In the genomic region with DNA sequence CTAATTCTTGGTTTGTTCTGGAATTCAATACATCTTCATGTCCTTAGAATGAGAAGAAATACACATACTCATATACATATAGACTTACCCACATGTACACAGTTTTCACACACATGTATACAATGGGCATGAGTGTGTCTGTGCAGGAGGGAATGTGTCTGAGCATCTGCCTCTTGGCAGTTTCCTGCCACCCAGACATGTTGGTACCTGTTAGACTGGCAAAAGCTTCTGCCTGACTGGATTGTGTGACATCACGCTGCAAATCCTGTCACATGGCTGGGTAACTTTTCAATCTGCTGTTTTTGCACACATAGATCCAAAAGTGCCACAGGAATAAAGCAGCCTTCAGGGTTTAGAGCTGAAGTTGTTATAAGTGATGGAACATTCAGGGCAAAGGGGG, we compare ENCODE assay signal across 19 mouse cellular contexts.
"Had no signal": no experiment of that assay in that cellular context is flagged by ENCODE, and none has a peak within 500 bp of the region (broad histone marks: within the 10 kb centered on the region; RNA-seq: fewer than 3 reads in every experiment).

No protein-coding gene starts in this region.

- H3K4me1 ChIP-seq: liver, embryonic 15.5 days; megakaryocyte, embryonic 14.5 days; midbrain, embryonic 12.5 days; neural tube, embryonic 12.5 days; stomach, embryonic 15.5 days had no signal

- H3K27me3 ChIP-seq: liver, embryonic 15.5 days; lung, embryonic 15.5 days; megakaryocyte, embryonic 14.5 days; midbrain, embryonic 12.5 days; neural tube, embryonic 12.5 days; stomach, embryonic 15.5 days had no signal

- H3K4me2 ChIP-seq: liver, embryonic 15.5 days; lung, embryonic 15.5 days; midbrain, embryonic 12.5 days; neural tube, embryonic 12.5 days; stomach, embryonic 15.5 days had no signal

- H3K27ac ChIP-seq: liver, embryonic 15.5 days; lung, embryonic 15.5 days; macrophage; midbrain, embryonic 12.5 days; neural tube, embryonic 12.5 days; stomach, embryonic 15.5 days; stomach, postnatal 0 days had no signal

- H3K36me3 ChIP-seq: liver, embryonic 15.5 days; lung, embryonic 15.5 days; midbrain, embryonic 12.5 days; neural tube, embryonic 12.5 days; stomach, embryonic 15.5 days had no signal

- H3K9me3 ChIP-seq: liver, embryonic 15.5 days; lung, embryonic 15.5 days; megakaryocyte, embryonic 14.5 days; midbrain, embryonic 12.5 days; neural tube, embryonic 12.5 days; stomach, embryonic 15.5 days had no signal

- H3K9ac ChIP-seq: liver, embryonic 15.5 days; liver, postnatal 0 days; lung, embryonic 15.5 days; midbrain, embryonic 12.5 days; neural tube, embryonic 12.5 days; stomach, embryonic 15.5 days had no signal

- ATAC-seq: liver, postnatal 0 days; lung, postnatal 0 days; midbrain, embryonic 16.5 days had no signal

- H3K4me3 ChIP-seq: liver, embryonic 15.5 days; lung, embryonic 15.5 days; megakaryocyte, embryonic 14.5 days; midbrain, embryonic 12.5 days; neural tube, embryonic 12.5 days; stomach, embryonic 15.5 days had no signal

- DNase-seq: liver, postnatal 0 days; lung, adult 2 months; lung, postnatal 14 days; lung, postnatal 36 days; midbrain, embryonic 14.5 days; right cerebral cortex, postnatal 14 days; thymus, adult 18-20 months; thymus, postnatal 14 days; thymus, postnatal 36 days had no signal
